Mouse (Mus musculus) thymus, adult 2 months (tissue): ENCODE measurements at regions not wholly inside any gene's neighbourhood (a gene's known extent, or its start where the extent isn't known, plus 50 kb on each side); places are given as distances from the start of the nearest gene placed in this dataset.
"Not testable (repeated sequence)": the region's sequence is repeated elsewhere in the genome, so short reads cannot be mapped to it uniquely, and the experiment has no call there.

Source experiments
- CTCF ChIP-seq: fragments of 200-500 bp; IDR thresholded peaks from 2 replicates; pipeline ENCODE4 v1.5.1; 2012; ENCODE audit warnings: mild to moderate bottlenecking, control low read depth, low read length, moderate library complexity, borderline replicate concordance; ENCODE audit not compliant: control insufficient read depth, poor library complexity, insufficient read depth; ENCODE audit errors: extremely low read depth
- POLR2A ChIP-seq: fragments of 200-500 bp; IDR thresholded peaks from 2 replicates; pipeline ENCODE4 v1.6.1; 2012; ENCODE audit warnings: mild to moderate bottlenecking, low read length, control low read depth, moderate library complexity; ENCODE audit not compliant: control insufficient read depth, poor library complexity, insufficient read depth; ENCODE audit errors: extremely low read depth

- not testable (repeated sequence) for TF ChIP-seq CTCF, POLR2A
Observed at GRCm38 (mm10) chr11:40454994-40455393, 240.0 kb downstream of the Mat2b start.
